Mouse (Mus musculus): ENCODE data around the gene Dusp28.
"Not testable (repeated sequence)": the region's sequence is repeated elsewhere in the genome, so short reads cannot be mapped to it uniquely, and the experiment has no call there.

Dusp28 gene

GRCm38 (mm10) chr1:92937797-92938196 lies 31.0 kb downstream of the Dusp28 start:
- TF ChIP-seq NANOG (IDR thresholded peaks at IDR 0.05; ENCODE audit: borderline replicate concordance, low read length) (no peak), POU5F1 (IDR thresholded peaks at IDR 0.05; ENCODE audit: borderline replicate concordance, low read length) (no peak), CTCF (conservative IDR thresholded peaks at IDR 0.05; ENCODE audit: low read length) (no peak)
- H3K4me1 ChIP-seq (replicated peaks; ENCODE audit: low read depth, low read length): peaks cover 27% of the 10 kb centered on the region
- no peaks in the 10 kb centered on the region for H3K9me3 ChIP-seq (ENCODE audit: low read length)
- peaks cover 56% of the 10 kb centered on the region for H3K36me3 ChIP-seq (ENCODE audit: insufficient read depth, low read length)
- peaks cover 19% of the 10 kb centered on the region for H3K27me3 ChIP-seq (ENCODE audit: insufficient read depth, low read length)
- H3K4me3 ChIP-seq (replicated peaks; ENCODE audit: low read length): no peak overlapping the region

GRCm38 (mm10) chr1:92939746-92940145 lies 33.0 kb downstream of the Dusp28 start:
- no peak overlapping the region for H3K4me3 ChIP-seq (replicated peaks; ENCODE audit: low read length)
- no peaks in the 10 kb centered on the region for H3K9me3 ChIP-seq (ENCODE audit: low read length)
- no peak for TF ChIP-seq POU5F1 (IDR thresholded peaks at IDR 0.05; ENCODE audit: borderline replicate concordance, low read length)
- TF ChIP-seq NANOG (IDR thresholded peaks at IDR 0.05; ENCODE audit: borderline replicate concordance, low read length): no peak
- TF ChIP-seq CTCF (conservative IDR thresholded peaks at IDR 0.05; ENCODE audit: low read length): no peak
- H3K4me1 ChIP-seq (replicated peaks; ENCODE audit: low read depth, low read length): peaks cover 16% of the 10 kb centered on the region
- peaks cover 75% of the 10 kb centered on the region for H3K36me3 ChIP-seq (ENCODE audit: insufficient read depth, low read length)
- H3K27me3 ChIP-seq (ENCODE audit: insufficient read depth, low read length): peaks cover 7% of the 10 kb centered on the region; the same call in 1 of the 2 replicates

- H3K4me1 ChIP-seq (replicated peaks; ENCODE audit: low read depth, low read length): peaks cover 15% of the 10 kb centered on the region
- TF ChIP-seq POU5F1 (IDR thresholded peaks at IDR 0.05; ENCODE audit: borderline replicate concordance, low read length) (no peak), NANOG (IDR thresholded peaks at IDR 0.05; ENCODE audit: borderline replicate concordance, low read length) (no peak), CTCF (conservative IDR thresholded peaks at IDR 0.05; ENCODE audit: low read length) (no peak)
- H3K27me3 ChIP-seq (ENCODE audit: insufficient read depth, low read length): no peaks in the 10 kb centered on the region
- no peaks in the 10 kb centered on the region for H3K9me3 ChIP-seq (ENCODE audit: low read length)
- no peak overlapping the region for H3K4me3 ChIP-seq (replicated peaks; ENCODE audit: low read length)
- peaks cover 97% of the 10 kb centered on the region for H3K36me3 ChIP-seq (ENCODE audit: insufficient read depth, low read length)
These were observed 36.6 kb downstream of the Dusp28 start for GRCm38 (mm10) chr1:92943219-92943989.

GRCm38 (mm10) chr1:92947966-92948365 lies 41.2 kb downstream of the Dusp28 start:
- Histone ChIP-seq H3K9me3 (ENCODE audit: low read length) (no peaks in the 10 kb centered on the region), H3K36me3 (ENCODE audit: insufficient read depth, low read length) (peaks cover 69% of the 10 kb centered on the region), H3K4me3 (replicated peaks; ENCODE audit: low read length) (no peak overlapping the region), H3K27me3 (ENCODE audit: insufficient read depth, low read length) (no peaks in the 10 kb centered on the region), H3K4me1 (replicated peaks; ENCODE audit: low read depth, low read length) (peaks cover 15% of the 10 kb centered on the region)
- TF ChIP-seq CTCF (conservative IDR thresholded peaks at IDR 0.05; ENCODE audit: low read length) (no peak), POU5F1 (IDR thresholded peaks at IDR 0.05; ENCODE audit: borderline replicate concordance, low read length) (no peak), NANOG (IDR thresholded peaks at IDR 0.05; ENCODE audit: borderline replicate concordance, low read length) (no peak)

- H3K9me3 ChIP-seq (ENCODE audit: low read length): no peaks in the 10 kb centered on the region
- peaks cover 15% of the 10 kb centered on the region for H3K4me1 ChIP-seq (replicated peaks; ENCODE audit: low read depth, low read length)
- H3K36me3 ChIP-seq (ENCODE audit: insufficient read depth, low read length): peaks cover 54% of the 10 kb centered on the region
- H3K27me3 ChIP-seq (ENCODE audit: insufficient read depth, low read length): no peaks in the 10 kb centered on the region
- no peak overlapping the region for H3K4me3 ChIP-seq (replicated peaks; ENCODE audit: low read length)
- TF ChIP-seq CTCF (conservative IDR thresholded peaks at IDR 0.05; ENCODE audit: low read length): peak; percentile 61
- no peak for TF ChIP-seq NANOG (IDR thresholded peaks at IDR 0.05; ENCODE audit: borderline replicate concordance, low read length)
These were observed 42.6 kb downstream of the Dusp28 start for GRCm38 (mm10) chr1:92949426-92949825.

- Histone ChIP-seq H3K4me1 (replicated peaks; ENCODE audit: low read depth, low read length) (peaks cover 13% of the 10 kb centered on the region), H3K36me3 (ENCODE audit: insufficient read depth, low read length) (peaks cover 42% of the 10 kb centered on the region), H3K9me3 (ENCODE audit: low read length) (no peaks in the 10 kb centered on the region), H3K4me3 (replicated peaks; ENCODE audit: low read length) (no peak within 1 kb of the TSS), H3K27me3 (ENCODE audit: insufficient read depth, low read length) (no peaks in the 10 kb centered on the region)
- TF ChIP-seq NANOG (IDR thresholded peaks at IDR 0.05; ENCODE audit: borderline replicate concordance, low read length) (no peak), POU5F1 (IDR thresholded peaks at IDR 0.05; ENCODE audit: borderline replicate concordance, low read length) (no peak), CTCF (conservative IDR thresholded peaks at IDR 0.05; ENCODE audit: low read length) (no peak)
These were observed 43.8 kb downstream of the Dusp28 start, which contains the start of gene Gpr35 for GRCm38 (mm10) chr1:92950607-92951006. Gene Gpr35 (plus strand): TSS chr1:92950865.

- Histone ChIP-seq H3K27me3 (ENCODE audit: insufficient read depth, low read length) (peaks cover 2% of the 10 kb centered on the region; the same call in 1 of the 2 replicates), H3K36me3 (ENCODE audit: insufficient read depth, low read length) (peaks cover 12% of the 10 kb centered on the region)
- TF ChIP-seq POU5F1 (IDR thresholded peaks at IDR 0.05; ENCODE audit: borderline replicate concordance, low read length) (no peak), CTCF (conservative IDR thresholded peaks at IDR 0.05; ENCODE audit: low read length) (no peak), NANOG (IDR thresholded peaks at IDR 0.05; ENCODE audit: borderline replicate concordance, low read length) (no peak)
These were observed 46.9 kb downstream of the Dusp28 start for GRCm38 (mm10) chr1:92953641-92954040.

GRCm38 (mm10) chr1:92956571-92957335 lies 50.0 kb downstream of the Dusp28 start:
- not testable (repeated sequence) for H3K4me1 ChIP-seq (replicated peaks; ENCODE audit: low read depth, low read length); H3K9me3 ChIP-seq (ENCODE audit: low read length); H3K27me3 ChIP-seq (ENCODE audit: insufficient read depth, low read length); H3K36me3 ChIP-seq (ENCODE audit: insufficient read depth, low read length)
- peak; percentile 36 for TF ChIP-seq CTCF (conservative IDR thresholded peaks at IDR 0.05; ENCODE audit: low read length)
- H3K4me3 ChIP-seq (replicated peaks; ENCODE audit: low read length): 0 out of 2 replicates have a peak overlapping the region, but pooled peaks have one; percentile 13

More at GRCm38 (mm10) chr1:92953641-92954040, 46.9 kb downstream of the Dusp28 start:
- Histone ChIP-seq H3K4me3 (replicated peaks; ENCODE audit: low read length) (no peak overlapping the region), H3K4me1 (replicated peaks; ENCODE audit: low read depth, low read length) (no peaks in the 10 kb centered on the region; the same call in 1 of the 2 replicates), H3K9me3 (ENCODE audit: low read length) (no peaks in the 10 kb centered on the region)
